In genomic region chr5:33683897-33684652, GRCm38 (mm10) we compare ENCODE assay signal across 8 mouse cellular contexts. TPM values are rescaled to one million over a fixed set of nuclear protein-coding genes. Genes with fewer than 3 reads are reported as not detected.
A peak's percentile ranks its signal among the peaks of the same experiment; 100 is the strongest.
DNase-seq lines count a peak whose midpoint lies in the region; ATAC-seq lines count a peak whose summit lies in the region.

No protein-coding gene starts in this region.

- no peaks in the 10 kb centered on the region for H3K9me3 ChIP-seq in embryonic facial prominence, embryonic 10.5 days
- no peaks in the 10 kb centered on the region for H3K9me3 ChIP-seq in hindbrain, embryonic 12.5 days (replicated peaks)
- no peaks in the 10 kb centered on the region for H3K9me3 ChIP-seq in neural tube, embryonic 13.5 days

- no peak overlapping the region for H3K4me2 ChIP-seq in hindbrain, embryonic 12.5 days (replicated peaks)
- no peak overlapping the region for H3K4me2 ChIP-seq in neural tube, embryonic 13.5 days

- H3K27me3 ChIP-seq in embryonic facial prominence, embryonic 10.5 days (replicated peaks; ENCODE audit: low read depth, poor library complexity, severe bottlenecking): peaks cover 37% of the 10 kb centered on the region
- peaks cover 30% of the 10 kb centered on the region for H3K27me3 ChIP-seq in hindbrain, embryonic 12.5 days
- H3K27me3 ChIP-seq in neural tube, embryonic 13.5 days: peaks cover 29% of the 10 kb centered on the region

- peak; percentile 55 for DNase-seq in adrenal gland, postnatal 10 days
- no peak for DNase-seq in adrenal gland, postnatal 4 days (ENCODE audit: low spot score in 2 of 2)
- peak; percentile 57 for DNase-seq in 3T3-L1 (ENCODE audit: low read depth, low spot score)
- DNase-seq in embryonic facial prominence, embryonic 10.5 days (ENCODE audit: low spot score): peak; percentile 61
- DNase-seq in left cerebral cortex, postnatal 14 days (ENCODE audit: low spot score in 2 of 2): peak; percentile 59 to 72

- peak; percentile 38 for ATAC-seq in hindbrain, embryonic 12.5 days (ENCODE audit: low FRiP score)
- peak; percentile 21; the same call in 1 of the 2 replicates for ATAC-seq in neural tube, embryonic 13.5 days (ENCODE audit: low read depth)
- no peak for ATAC-seq in activated CD4-positive, CD25-positive, alpha-beta regulatory T cell, adult 4 months

- 45% methylated on average over 7 of the region's 7 CpGs for WGBS in embryonic facial prominence, embryonic 10.5 days
- WGBS in hindbrain, embryonic 12.5 days: 44% methylated on average over 7 of the region's 7 CpGs
- 44% methylated on average over 7 of the region's 7 CpGs for WGBS in neural tube, embryonic 13.5 days

- no peak overlapping the region for H3K27ac ChIP-seq in embryonic facial prominence, embryonic 10.5 days (replicated peaks)
- H3K27ac ChIP-seq in hindbrain, embryonic 12.5 days: no peak overlapping the region
- no peak overlapping the region for H3K27ac ChIP-seq in neural tube, embryonic 13.5 days (replicated peaks)

- H3K4me3 ChIP-seq in embryonic facial prominence, embryonic 10.5 days: no peak overlapping the region
- no peak overlapping the region for H3K4me3 ChIP-seq in hindbrain, embryonic 12.5 days
- H3K4me3 ChIP-seq in neural tube, embryonic 13.5 days: no peak overlapping the region

- peaks cover 18% of the 10 kb centered on the region for H3K4me1 ChIP-seq in embryonic facial prominence, embryonic 10.5 days
- H3K4me1 ChIP-seq in hindbrain, embryonic 12.5 days: peaks cover 15% of the 10 kb centered on the region
- H3K4me1 ChIP-seq in neural tube, embryonic 13.5 days (replicated peaks): peaks cover 29% of the 10 kb centered on the region

- no peaks in the 10 kb centered on the region for H3K36me3 ChIP-seq in embryonic facial prominence, embryonic 10.5 days (replicated peaks)
- no peaks in the 10 kb centered on the region for H3K36me3 ChIP-seq in hindbrain, embryonic 12.5 days
- H3K36me3 ChIP-seq in neural tube, embryonic 13.5 days: no peaks in the 10 kb centered on the region

- intact Hi-C loops in left cerebral cortex, postnatal 14 days (cut with DNase I): loop anchor here (5.0 to 10.0 kb wide), 2 partner anchors 53 to 271 kb away; no protein-coding TSS in a partner anchor

- H3K9ac ChIP-seq in hindbrain, embryonic 12.5 days: no peak overlapping the region
- H3K9ac ChIP-seq in neural tube, embryonic 13.5 days: no peak overlapping the region

RNA-seq across cellular contexts. Expression of gene Tmem129, which starts 25.9 kb away (rescaled TPM):
- 10 to 100 TPM; 18.6 to 21.7 TPM for total RNA-seq in adrenal gland, postnatal 10 days (2021)
- 10 to 100 TPM; 20.2 to 21.8 TPM for total RNA-seq in adrenal gland, postnatal 4 days (2021)
- polyA plus RNA-seq in embryonic facial prominence, embryonic 10.5 days (2016; fragmentation: Nextera tagmentation; extraction: Ambion mirVana): 37.1 and 40.0 TPM in 2 replicates
- 33.3 and 33.8 TPM in 2 replicates for polyA plus RNA-seq in hindbrain, embryonic 12.5 days (2016; fragmentation: Nextera tagmentation; extraction: Ambion mirVana)
- 10 to 100 TPM; 24.9 to 26.7 TPM for total RNA-seq in left cerebral cortex, postnatal 14 days (2021)
- polyA plus RNA-seq in neural tube, embryonic 13.5 days (2015; fragmentation: Nextera tagmentation; extraction: Ambion mirVana): 24.7 and 27.6 TPM in 2 replicates
- polyA plus RNA-seq in activated CD4-positive, CD25-positive, alpha-beta regulatory T cell, adult 4 months (2017; shearing (Covaris generic)): 10 to 100 TPM; 26.9 to 27.1 TPM

RNA-seq across cellular contexts. Expression of gene Tacc3, which starts 26.1 kb away (rescaled TPM):
- 10 to 100 TPM; 24.0 to 31.5 TPM for total RNA-seq in adrenal gland, postnatal 10 days (2021)
- total RNA-seq in adrenal gland, postnatal 4 days (2021): 10 to 100 TPM; 47.4 to 49.1 TPM
- polyA plus RNA-seq in embryonic facial prominence, embryonic 10.5 days (2016; fragmentation: Nextera tagmentation; extraction: Ambion mirVana): 318 and 337 TPM in 2 replicates
- 161 TPM in 2 replicates for polyA plus RNA-seq in hindbrain, embryonic 12.5 days (2016; fragmentation: Nextera tagmentation; extraction: Ambion mirVana)
- total RNA-seq in left cerebral cortex, postnatal 14 days (2021): 10 to 100 TPM in 1 of 2 experiments, 1 to 10 TPM in 1; 9.1 to 11.2 TPM
- polyA plus RNA-seq in neural tube, embryonic 13.5 days (2015; fragmentation: Nextera tagmentation; extraction: Ambion mirVana): 40.7 and 46.3 TPM in 2 replicates
- polyA plus RNA-seq in activated CD4-positive, CD25-positive, alpha-beta regulatory T cell, adult 4 months (2017; shearing (Covaris generic)): 10 to 100 TPM; 51.6 to 56.2 TPM

RNA-seq across cellular contexts. Expression of gene Slbp, which starts 31.7 kb away (rescaled TPM):
- 10 to 100 TPM; 50.1 to 56.5 TPM for total RNA-seq in adrenal gland, postnatal 10 days (2021)
- total RNA-seq in adrenal gland, postnatal 4 days (2021): 10 to 100 TPM; 65.7 to 71.6 TPM
- 313 and 322 TPM in 2 replicates for polyA plus RNA-seq in embryonic facial prominence, embryonic 10.5 days (2016; fragmentation: Nextera tagmentation; extraction: Ambion mirVana)
- polyA plus RNA-seq in hindbrain, embryonic 12.5 days (2016; fragmentation: Nextera tagmentation; extraction: Ambion mirVana): 182 and 186 TPM in 2 replicates
- total RNA-seq in left cerebral cortex, postnatal 14 days (2021): 10 to 100 TPM; 23.6 to 27.7 TPM
- polyA plus RNA-seq in neural tube, embryonic 13.5 days (2015; fragmentation: Nextera tagmentation; extraction: Ambion mirVana): 113 and 132 TPM in 2 replicates
- 100 to 1,000 TPM; 182 to 187 TPM for polyA plus RNA-seq in activated CD4-positive, CD25-positive, alpha-beta regulatory T cell, adult 4 months (2017; shearing (Covaris generic))

RNA-seq across cellular contexts. Expression of gene Fgfr3, which starts 37.4 kb away (rescaled TPM):
- 1 to 10 TPM; 4.8 to 8.8 TPM for total RNA-seq in adrenal gland, postnatal 10 days (2021)
- total RNA-seq in adrenal gland, postnatal 4 days (2021): 10 to 100 TPM in 1 of 2 experiments, 1 to 10 TPM in 1; 5.2 to 13.7 TPM
- polyA plus RNA-seq in embryonic facial prominence, embryonic 10.5 days (2016; fragmentation: Nextera tagmentation; extraction: Ambion mirVana): 12.9 and 36.8 TPM in 2 replicates
- polyA plus RNA-seq in hindbrain, embryonic 12.5 days (2016; fragmentation: Nextera tagmentation; extraction: Ambion mirVana): 63.6 and 68.4 TPM in 2 replicates
- total RNA-seq in left cerebral cortex, postnatal 14 days (2021): 100 to 1,000 TPM; 109 to 111 TPM
- polyA plus RNA-seq in neural tube, embryonic 13.5 days (2015; fragmentation: Nextera tagmentation; extraction: Ambion mirVana): 42.3 and 44.9 TPM in 2 replicates
- under 1 TPM in 1 of 2 experiments, not detected in 1; 0.11 TPM for polyA plus RNA-seq in activated CD4-positive, CD25-positive, alpha-beta regulatory T cell, adult 4 months (2017; shearing (Covaris generic))

RNA-seq across cellular contexts. Expression of gene Gm9903, which starts 54.4 kb away (rescaled TPM):
- total RNA-seq in adrenal gland, postnatal 10 days (2021): under 1 TPM; 0.39 to 0.48 TPM
- 1 to 10 TPM in 1 of 2 experiments, under 1 TPM in 1; 0.56 to 1.1 TPM for total RNA-seq in adrenal gland, postnatal 4 days (2021)
- 0.30 and 0.32 TPM in 2 replicates for polyA plus RNA-seq in embryonic facial prominence, embryonic 10.5 days (2016; fragmentation: Nextera tagmentation; extraction: Ambion mirVana)
- polyA plus RNA-seq in hindbrain, embryonic 12.5 days (2016; fragmentation: Nextera tagmentation; extraction: Ambion mirVana): 0.35 and 1.3 TPM in 2 replicates
- 1 to 10 TPM in 1 of 2 experiments, under 1 TPM in 1; 0.72 to 1.3 TPM for total RNA-seq in left cerebral cortex, postnatal 14 days (2021)
- 0.71 and 0.95 TPM in 2 replicates for polyA plus RNA-seq in neural tube, embryonic 13.5 days (2015; fragmentation: Nextera tagmentation; extraction: Ambion mirVana)
- polyA plus RNA-seq in activated CD4-positive, CD25-positive, alpha-beta regulatory T cell, adult 4 months (2017; shearing (Covaris generic)): under 1 TPM; 0.62 to 0.64 TPM

Comparison
In these comparisons a context has a peak if more than half of its experiments do, and no peak if none do; other contexts are left out.
1. DNase-seq: peak in adrenal gland, postnatal 10 days (single experiment), 3T3-L1 (single experiment), embryonic facial prominence, embryonic 10.5 days (single experiment) and left cerebral cortex, postnatal 14 days (2 of 2); none in adrenal gland, postnatal 4 days (0 of 2).